Mouse (Mus musculus) heart, adult 18-20 months (tissue): ENCODE results near the gene Folh1. TPM values are rescaled to one million over a fixed set of nuclear protein-coding genes. Genes with fewer than 3 reads are reported as not detected.
A peak's percentile ranks its signal among the peaks of the same experiment; 100 is the strongest.
"Not testable (repeated sequence)": the region's sequence is repeated elsewhere in the genome, so short reads cannot be mapped to it uniquely, and the experiment has no call there.

ENCODE experiments used
- DNase-seq, 2 experiments: peaks; one replicate each; pipeline ENCODE4 v3.0.0; 2021 to 2022; ENCODE audit warnings: mixed read lengths in 1 of 2
- long read RNA-seq, 2 experiments: library from polyadenylated mRNA; stranded (forward); transcript quantifications; one replicate each; pipeline ENCODE4 v2.0.0; 2021
- total RNA-seq, 2 experiments: library from RNA; stranded (reverse); gene quantifications; 2 replicates each; pipeline ENCODE4 v1.2.3; 2021

Folh1 gene
- total RNA-seq, result under 1 TPM; 0.15 to 0.20 TPM
- long read RNA-seq, experiment 1, partial matches to known transcripts, result 0 of 1 reads
- long read RNA-seq, experiment 1, other reads (novel, unspliced or antisense), result 1 of 1 reads
- long read RNA-seq, experiment 2, result 0 reads

- peak; percentile 2 to 6 for DNase-seq
Observed at GRCm38 (mm10) chr7:86775617-86776325, at the start of gene Folh1. Gene Folh1 (minus strand): TSS chr7:86775943.

- no peak for DNase-seq
Observed at GRCm38 (mm10) chr7:86816466-86816865, 40.7 kb upstream of the Folh1 start.

- DNase-seq, result not testable (repeated sequence)
Observed at GRCm38 (mm10) chr7:86815716-86816115, 40.0 kb upstream of the Folh1 start.

GRCm38 (mm10) chr7:86815241-86815640, 39.5 kb upstream of the Folh1 start:
- DNase-seq, result not testable (repeated sequence)

DNA sequence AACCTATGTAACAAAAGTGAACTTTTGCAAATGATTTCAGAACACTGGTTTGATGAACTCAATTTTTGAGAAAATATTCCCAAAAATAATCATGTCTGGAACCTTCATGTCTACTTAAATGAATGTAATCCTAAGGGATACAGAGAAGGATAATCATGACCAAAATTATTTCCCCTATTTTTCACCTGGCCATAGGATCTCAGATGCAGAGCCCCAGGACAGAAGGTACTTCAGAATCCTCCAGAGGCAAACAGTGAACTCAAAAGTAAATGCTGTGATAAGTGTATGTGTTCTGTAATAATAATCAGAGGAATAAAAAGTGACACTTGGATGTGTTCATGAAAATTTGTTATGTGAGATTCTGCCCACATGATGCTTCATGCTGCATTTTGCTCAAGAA, 19.0 kb upstream of the Folh1 start, which contains the start of gene Vmn2r77:
Gene Vmn2r77, plus strand, starts transcription at position 301 of the 400 bp plus-strand sequence.
- no peak for DNase-seq

DNA sequence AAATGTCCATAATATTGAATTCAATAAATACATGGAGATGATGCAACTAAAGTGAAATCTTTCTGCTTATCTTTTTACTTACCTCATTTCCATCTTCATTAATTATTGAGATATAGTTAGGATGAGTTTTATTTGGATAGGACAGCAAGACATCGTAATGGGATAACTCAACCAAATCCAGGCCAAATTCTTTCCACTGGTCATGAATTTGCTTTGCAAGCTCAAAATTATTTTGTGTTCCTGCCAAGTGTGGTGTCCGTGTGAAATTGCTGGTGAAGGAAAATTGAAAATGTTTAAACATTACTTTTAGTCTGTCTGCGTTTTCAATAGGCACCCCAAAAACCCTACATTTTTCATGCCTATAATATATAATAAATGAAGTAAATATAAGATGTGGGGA, 4.1 kb downstream of the Folh1 start:
- no peak for DNase-seq

DNA sequence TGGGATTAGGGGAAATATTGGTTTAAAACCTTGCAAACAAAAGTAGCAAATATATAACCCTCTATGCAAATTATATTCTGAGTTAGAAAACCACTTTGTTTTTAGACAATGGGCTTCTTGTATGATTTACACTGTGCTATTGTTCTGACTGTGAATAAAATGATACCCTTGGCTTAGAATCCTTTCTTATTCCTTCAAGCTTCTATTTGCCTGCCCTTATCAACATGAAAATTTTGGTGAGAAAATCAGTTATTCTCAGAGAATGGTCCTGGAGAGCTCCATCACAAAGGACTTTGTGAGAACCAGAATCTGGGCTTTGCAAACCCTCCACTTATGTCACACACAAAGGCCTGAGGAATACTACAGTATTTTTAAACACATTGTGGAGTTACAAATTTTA, 11.1 kb downstream of the Folh1 start:
- DNase-seq, result no peak

GRCm38 (mm10) chr7:86760751-86761150, 15.0 kb downstream of the Folh1 start:
- DNase-seq, result no peak

DNA sequence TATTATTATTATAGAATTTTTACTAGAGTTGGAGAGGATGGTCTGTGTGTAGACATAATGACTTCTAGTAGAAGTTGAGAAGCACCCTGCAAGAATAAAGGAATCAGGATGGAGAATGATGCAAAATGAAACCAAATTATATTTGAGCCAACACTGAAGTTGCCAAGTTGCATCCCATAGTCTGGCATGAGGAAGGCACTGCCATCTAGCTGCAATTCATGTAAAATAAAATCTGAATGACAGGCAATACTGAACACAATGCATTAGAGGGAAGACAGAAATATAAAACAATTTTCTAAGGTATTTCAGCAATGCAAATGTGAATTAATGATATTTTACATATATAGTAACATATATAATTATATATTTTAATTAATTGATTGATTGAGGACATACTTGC, 50.7 kb downstream of the Folh1 start:
- no peak for DNase-seq

- DNase-seq, result no peak
Observed at GRCm38 (mm10) chr7:86688030-86688429, 87.7 kb downstream of the Folh1 start, which contains the start of gene Olfr292. Gene Olfr292 (plus strand): TSS chr7:86688330.

Other genes with a start within 250 kb of the Folh1 start
- gene Olfr295, start 192.1 kb downstream of the Folh1 start, total RNA-seq, result not detected
- not detected for gene Olfr294, start 159.3 kb downstream of the Folh1 start, total RNA-seq
- gene Olfr293, start 126.9 kb downstream of the Folh1 start, total RNA-seq, result not detected
- not detected for gene Olfr292, start 87.6 kb downstream of the Folh1 start, total RNA-seq
- gene Vmn2r77, start 19.1 kb upstream of the Folh1 start, total RNA-seq, result not detected
- not detected for gene Vmn2r78, start 139.2 kb upstream of the Folh1 start, total RNA-seq
- gene Vmn2r79, start 220.2 kb upstream of the Folh1 start, total RNA-seq, result not detected